Mouse (Mus musculus): ENCODE measurements around the gene Lhpp.

DNA sequence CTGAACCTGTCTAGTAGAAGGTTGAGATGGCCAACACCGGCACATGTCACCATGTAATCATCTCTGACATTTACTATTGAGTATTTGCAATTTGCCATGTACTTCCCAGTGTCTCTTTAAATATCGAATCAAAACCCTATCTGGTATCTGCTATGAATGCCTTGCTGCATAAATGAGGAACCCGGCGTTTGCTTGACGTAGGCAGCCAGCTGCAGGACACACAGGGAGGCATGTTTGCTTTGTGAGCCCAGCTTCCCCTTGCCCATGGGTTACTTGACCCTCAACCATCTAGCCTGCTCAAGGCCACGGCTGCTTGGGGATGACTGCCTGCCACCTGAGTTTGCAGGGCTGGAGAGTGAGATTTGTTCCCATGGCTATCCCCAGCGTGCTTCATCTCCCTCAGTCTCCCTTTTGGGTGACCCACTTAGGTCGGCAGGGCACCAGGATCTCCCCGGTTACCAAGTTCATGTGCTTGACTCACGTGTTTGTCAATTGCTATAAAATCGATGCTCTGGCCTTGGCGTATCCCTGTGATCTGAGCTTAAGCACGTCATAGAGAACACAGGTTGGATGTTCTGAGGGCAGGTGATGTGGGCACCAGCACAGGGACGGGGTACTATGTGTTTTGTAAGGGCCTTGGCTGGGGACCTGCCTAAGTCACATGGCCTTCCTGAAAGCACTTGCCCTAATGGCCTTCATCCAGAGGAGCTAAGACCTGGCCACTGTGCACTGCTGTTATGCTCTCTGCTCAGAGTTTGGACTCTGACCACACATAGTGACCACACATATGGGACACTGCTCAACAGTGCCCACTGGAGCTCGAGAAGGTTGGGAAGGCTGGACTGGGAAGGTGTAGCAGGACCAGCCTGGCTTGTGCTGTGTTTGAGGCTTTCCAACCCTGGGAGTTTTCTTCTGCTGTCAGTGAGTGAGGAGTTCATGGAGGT is 9.8 kb downstream of the Lhpp start:
- TF ChIP-seq USF1 (IDR thresholded peaks at IDR 0.05; ENCODE audit: low read depth) = no peak
- no peak for TF ChIP-seq TCF12 (IDR thresholded peaks at IDR 0.05; ENCODE audit: insufficient read depth, poor library complexity, severe bottlenecking)
- TF ChIP-seq POLR2A (IDR thresholded peaks at IDR 0.05; ENCODE audit: insufficient read length, low read depth) = no peak
- no peak for TF ChIP-seq MAX (IDR thresholded peaks at IDR 0.05; ENCODE audit: low read depth)
- no peak for TF ChIP-seq CEBPB (IDR thresholded peaks at IDR 0.05; ENCODE audit: insufficient read depth, poor library complexity, severe bottlenecking)
- no peak for TF ChIP-seq REST (IDR thresholded peaks at IDR 0.05; ENCODE audit: insufficient read depth, insufficient read length)
- TF ChIP-seq MYOG (IDR thresholded peaks at IDR 0.05; ENCODE audit: control insufficient read depth in 1 of 3, insufficient read depth in 1 of 3, insufficient read length in 2 of 3, low read depth in 2 of 3) = no peak
- TF ChIP-seq TCF3 (IDR thresholded peaks at IDR 0.05; ENCODE audit: insufficient read length, low read depth) = no peak
- no peak for TF ChIP-seq POLR2AphosphoS2 (IDR thresholded peaks at IDR 0.05; ENCODE audit: insufficient read length, low read depth)

Data from myocyte (in vitro differentiated cells).